Comparison of ENCODE assay signal across 8 mouse cellular contexts in genomic region chrX:164004809-164005208, GRCm38 (mm10). TPM values are rescaled to one million over a fixed set of nuclear protein-coding genes. Genes with fewer than 3 reads are reported as not detected.
A peak's percentile ranks its signal among the peaks of the same experiment; 100 is the strongest.
DNase-seq lines count a peak whose midpoint lies in the region; ATAC-seq and TF ChIP-seq lines count a peak whose summit lies in the region.

No protein-coding gene starts in this region.

- peak; percentile 88 for TF ChIP-seq RAD21 in MEL (IDR thresholded peaks at IDR 0.05; ENCODE audit: low read depth, low read length)

- H3K4me2 ChIP-seq in hindbrain, embryonic 15.5 days = no peak overlapping the region

- peak; percentile 24 for DNase-seq in layer of hippocampus, adult 11-12 months (ENCODE audit: low spot score)
- no peak for DNase-seq in layer of hippocampus, postnatal 25 days (ENCODE audit: extremely low spot score in 1 of 2, low spot score in 1 of 2)
- DNase-seq in MEL (ENCODE audit: low read depth, low spot score) = peak; percentile 62
- DNase-seq in cerebellum, adult 8-10 months = peak; percentile 16
- DNase-seq in left cerebral cortex, postnatal 10 days (ENCODE audit: extremely low spot score in 1 of 2, low spot score in 2 of 2) = no peak
- DNase-seq in thymus, postnatal 25 days = no peak

- 31% methylated on average over 2 of the region's 2 CpGs for WGBS in hindbrain, embryonic 15.5 days

- no peak overlapping the region for H3K9ac ChIP-seq in MEL (ENCODE audit: control insufficient read depth, low read depth, low read length, poor library complexity, severe bottlenecking)
- no peak overlapping the region for H3K9ac ChIP-seq in hindbrain, embryonic 15.5 days

- H3K9me3 ChIP-seq in MEL (replicated peaks; ENCODE audit: insufficient read depth, low read length) = no peaks in the 10 kb centered on the region
- no peaks in the 10 kb centered on the region for H3K9me3 ChIP-seq in hindbrain, embryonic 15.5 days

- intact Hi-C loops in left cerebral cortex, postnatal 10 days (cut with DNase I) = no loop called here

- no peak overlapping the region for H3K4me3 ChIP-seq in MEL (ENCODE audit: control insufficient read depth in 1 of 2, insufficient read depth in 1 of 2, low read depth in 2 of 2, low read length in 2 of 2)
- no peak overlapping the region for H3K4me3 ChIP-seq in hindbrain, embryonic 15.5 days

- no peaks in the 10 kb centered on the region for H3K36me3 ChIP-seq in MEL (ENCODE audit: control insufficient read depth in 1 of 2, insufficient read depth in 2 of 2, low read length in 2 of 2)
- no peaks in the 10 kb centered on the region for H3K36me3 ChIP-seq in hindbrain, embryonic 15.5 days

- no peaks in the 10 kb centered on the region for H3K79me2 ChIP-seq in MEL (ENCODE audit: control insufficient read depth, insufficient read depth, low read length, poor library complexity)

- no peaks in the 10 kb centered on the region for H3K27me3 ChIP-seq in MEL (ENCODE audit: control insufficient read depth in 1 of 2, insufficient read depth in 2 of 2, low read length in 2 of 2)
- no peaks in the 10 kb centered on the region for H3K27me3 ChIP-seq in hindbrain, embryonic 15.5 days

- no peak for TF ChIP-seq EP300 in MEL (IDR thresholded peaks at IDR 0.05; ENCODE audit: low read depth in 1 of 2, low read length in 2 of 2)

- peak; percentile 66 for ATAC-seq in hindbrain, embryonic 15.5 days (ENCODE audit: low FRiP score, low read depth)
- 0 out of 2 replicates have a peak, but pooled peaks have one; percentile 50 for ATAC-seq in monocyte, adult 5-6 weeks (replicated peaks; ENCODE audit: insufficient number of reproducible peaks, low FRiP score, low TSS enrichment, poor library complexity, severe bottlenecking)

- H3K27ac ChIP-seq in MEL (ENCODE audit: control insufficient read depth, low read depth, low read length) = no peak overlapping the region
- H3K27ac ChIP-seq in hindbrain, embryonic 15.5 days (replicated peaks) = no peak overlapping the region

- no peak for TF ChIP-seq POLR2A in MEL (IDR thresholded peaks at IDR 0.05; ENCODE audit: control insufficient read depth in 1 of 2, insufficient read depth in 1 of 2, low read depth in 1 of 2, low read length in 2 of 2, poor library complexity in 1 of 2)

- peak; percentile 45 to 83 (median 81); a peak in 5 of 6 replicates for TF ChIP-seq CTCF in MEL (IDR thresholded peaks at IDR 0.05 in 2 of 3, conservative IDR thresholded peaks at IDR 0.05 in 1 of 3; ENCODE audit: control insufficient read depth in 1 of 3, insufficient read depth in 1 of 3, low read depth in 2 of 3, low read length in 3 of 3, poor library complexity in 1 of 3, severe bottlenecking in 1 of 3)

- H3K4me1 ChIP-seq in MEL (ENCODE audit: control insufficient read depth in 1 of 2, insufficient read depth in 2 of 2, low read length in 2 of 2) = no peaks in the 10 kb centered on the region
- no peaks in the 10 kb centered on the region for H3K4me1 ChIP-seq in hindbrain, embryonic 15.5 days (replicated peaks)

TF ChIP-seq in MEL, 35 proteins besides CTCF, POLR2A, EP300 and RAD21:
- TF ChIP-seq NRF1 (IDR thresholded peaks at IDR 0.05; ENCODE audit: insufficient read depth, low read depth, low read length, poor library complexity, severe bottlenecking) (no peak), ZC3H11A (IDR thresholded peaks at IDR 0.05; ENCODE audit: low read depth, low read length) (peak; percentile 68), ETS1 (IDR thresholded peaks at IDR 0.05; ENCODE audit: low read depth, low read length) (no peak), SMC3 (IDR thresholded peaks at IDR 0.05; ENCODE audit: low read depth, low read length) (peak; percentile 83), GATA1 (IDR thresholded peaks at IDR 0.05; ENCODE audit: low read depth, low read length) (0 out of 2 replicates have a peak, but pooled peaks have one; percentile 15)

RNA-seq across cellular contexts. Expression of gene Car5b, which starts 23.0 kb away (rescaled TPM):
- total RNA-seq in layer of hippocampus, postnatal 25 days (2021) = 1 to 10 TPM; 2.9 to 3.3 TPM
- total RNA-seq in MEL (2012; rRNA removed) = 0.23 and 0.50 TPM in 2 replicates
- polyA plus RNA-seq in MEL (2012; ENCODE audit: insufficient read depth in 1 of 2, insufficient read length in 2 of 2, low read depth in 1 of 2, low replicate concordance in 2 of 2, missing spikeins in 1 of 2) = under 1 TPM in 1 of 2 experiments, not detected in 1; 0.31 TPM
- polyA plus RNA-seq in hindbrain, embryonic 15.5 days (2015; fragmentation: Nextera tagmentation; extraction: Ambion mirVana) = 0.49 and 0.96 TPM in 2 replicates
- total RNA-seq in monocyte, adult 5-6 weeks (2017) = 11.9 to 28.9 TPM (median 12.2 TPM) in 3 replicates
- 1 to 10 TPM; 2.6 to 2.7 TPM for total RNA-seq in left cerebral cortex, postnatal 10 days (2021)

RNA-seq across cellular contexts. Expression of gene Zrsr2, which starts 46.3 kb away (rescaled TPM):
- total RNA-seq in layer of hippocampus, postnatal 25 days (2021) = 10 to 100 TPM; 46.6 to 47.8 TPM
- 25.8 and 27.5 TPM in 2 replicates for total RNA-seq in MEL (2012; rRNA removed)
- 10 to 100 TPM in 1 of 2 experiments, not detected in 1; 96.4 TPM for polyA plus RNA-seq in MEL (2012; ENCODE audit: insufficient read depth in 1 of 2, insufficient read length in 2 of 2, low read depth in 1 of 2, low replicate concordance in 2 of 2, missing spikeins in 1 of 2)
- polyA plus RNA-seq in hindbrain, embryonic 15.5 days (2015; fragmentation: Nextera tagmentation; extraction: Ambion mirVana) = 54.6 and 56.5 TPM in 2 replicates
- total RNA-seq in monocyte, adult 5-6 weeks (2017) = 45.9 to 89.8 TPM (median 70.6 TPM) in 3 replicates
- 10 to 100 TPM; 41.6 to 51.9 TPM for total RNA-seq in left cerebral cortex, postnatal 10 days (2021)

Comparison
In these comparisons a context has a peak if more than half of its experiments do, and no peak if none do; other contexts are left out.
1. DNase-seq: peak in layer of hippocampus, adult 11-12 months (single experiment), MEL (single experiment) and cerebellum, adult 8-10 months (single experiment); none in layer of hippocampus, postnatal 25 days (0 of 2), left cerebral cortex, postnatal 10 days (0 of 2) and thymus, postnatal 25 days (single experiment).